Mouse (Mus musculus) heart, postnatal 0 days (tissue): ENCODE results near the gene Slc4a2. TPM values are rescaled to one million over a fixed set of nuclear protein-coding genes. Genes with fewer than 3 reads are reported as not detected.

Source experiments
- ATAC-seq: fragments of 200-750 bp; cut with Nextera tagmentation; 2 replicates; pipeline ENCODE4 v1.8.0; 2017; ENCODE audit warnings: low read depth, moderate number of reproducible peaks, moderate library complexity; ENCODE audit not compliant: insufficient read depth
- DNase-seq: peaks from one replicate; pipeline ENCODE4 v3.0.0-alpha.2; 2016; ENCODE audit warnings: low spot score
- H3K27ac ChIP-seq: fragments of 300-500 bp; sonication (generic); 2 replicates; pipeline ENCODE4 v1.5.1; 2014; ENCODE audit warnings: low read depth, mild to moderate bottlenecking
- H3K27me3 ChIP-seq: fragments of 300-500 bp; sonication (generic); 2 replicates; pipeline ENCODE4 v1.6.1; 2014; ENCODE audit warnings: low read length, mixed read lengths; ENCODE audit not compliant: control insufficient read depth, insufficient read depth
- H3K36me3 ChIP-seq: fragments of 300-500 bp; sonication (generic); replicated peaks from 2 replicates; pipeline ENCODE4 v1.6.1; 2014; ENCODE audit warnings: low read length, mixed read lengths; ENCODE audit not compliant: control insufficient read depth, insufficient read depth
- H3K4me1 ChIP-seq: fragments of 300-500 bp; sonication (generic); 2 replicates; pipeline ENCODE4 v1.6.1; 2014; ENCODE audit warnings: antibody characterized with exemption; ENCODE audit not compliant: control insufficient read depth, insufficient read depth
- H3K4me2 ChIP-seq: fragments of 300-500 bp; sonication (generic); 2 replicates; pipeline ENCODE4 v1.6.1; 2014; ENCODE audit warnings: low read depth, mild to moderate bottlenecking, low read length, moderate library complexity
- H3K4me3 ChIP-seq: fragments of 300-500 bp; sonication (generic); 2 replicates; pipeline ENCODE4 v1.5.1; 2014; ENCODE audit warnings: low read depth, low read length
- H3K9ac ChIP-seq: fragments of 300-500 bp; sonication (generic); replicated peaks from 2 replicates; pipeline ENCODE4 v1.6.1; 2014; ENCODE audit warnings: low read depth, low read length, mixed read lengths
- H3K9me3 ChIP-seq: fragments of 300-500 bp; sonication (generic); replicated peaks from 2 replicates; pipeline ENCODE4 v1.6.1; 2016; ENCODE audit warnings: low read length; ENCODE audit not compliant: control insufficient read depth
- CTCF ChIP-seq: IDR thresholded peaks from 2 replicates; pipeline ENCODE4 v1.5.1; 2016; ENCODE audit warnings: antibody characterized with exemption, control low read depth, low read depth
- EP300 ChIP-seq: IDR thresholded peaks from 2 replicates; pipeline ENCODE4 v1.6.1; 2016; ENCODE audit warnings: antibody characterized with exemption, low read depth
- WGBS: fragments of 180-500 bp; shearing (Covaris S2); extraction: QIAGEN DNeasy Blood & Tissue Kit; methylation state at CpG from one replicate; pipeline ENCODE4 v1.1.7; 2014; 5-methylcytosine and 5-hydroxymethylcytosine counted together
- polyA plus RNA-seq: library from polyadenylated mRNA; unstranded; fragments of >200 nt; fragmentation: Nextera tagmentation; extraction: Ambion mirVana; gene quantifications from 2 replicates; pipeline ENCODE4 v1.2.1, GENCODE M21; 2015
- total RNA-seq: library from RNA; depleted of rRNA; stranded (reverse); fragments of >200 nt; gene quantifications from 2 replicates; pipeline ENCODE4 v1.2.3, GENCODE M21; 2014; ENCODE audit warnings: low replicate concordance

Slc4a2 gene
- total and polyA plus RNA-seq, 2 experiments from 2014 or later = 20.8 to 110 TPM

- H3K4me3 ChIP-seq = no peak overlapping the region
- H3K36me3 ChIP-seq = peaks cover 15% of the 10 kb centered on the region; the same call in 1 of the 2 replicates
- WGBS = 2% methylated on average over 21 of the region's 21 CpGs
- no peak overlapping the region for H3K27ac ChIP-seq
- H3K4me1 ChIP-seq = 0 out of 2 replicates have a peak, but pooled peaks cover 3% of the 10 kb centered on the region
- ATAC-seq (peak; percentile 76), DNase-seq (peak; percentile 57)
- H3K9me3 ChIP-seq = no peaks in the 10 kb centered on the region
- no peak overlapping the region for H3K9ac ChIP-seq
- H3K27me3 ChIP-seq = no peaks in the 10 kb centered on the region
- no peak overlapping the region for H3K4me2 ChIP-seq
- TF ChIP-seq EP300 (no peak), CTCF (peak; percentile 44)
Measured at GRCm38 (mm10) chr5:24416222-24416736, 7.4 kb upstream of the Slc4a2 start.

GRCm38 (mm10) chr5:24417587-24417986 lies 6.0 kb upstream of the Slc4a2 start:
- TF ChIP-seq EP300 (no peak), CTCF (no peak)
- H3K27me3 ChIP-seq = no peaks in the 10 kb centered on the region

GRCm38 (mm10) chr5:24420381-24420780 lies 3.3 kb upstream of the Slc4a2 start:
- Histone ChIP-seq H3K4me3 (no peak overlapping the region), H3K27ac (no peak overlapping the region), H3K27me3 (no peaks in the 10 kb centered on the region), H3K9me3 (no peaks in the 10 kb centered on the region), H3K4me1 (peaks cover 8% of the 10 kb centered on the region; the same call in 1 of the 2 replicates), H3K4me2 (no peak overlapping the region), H3K36me3 (peaks cover 15% of the 10 kb centered on the region; the same call in 1 of the 2 replicates), H3K9ac (no peak overlapping the region)
- WGBS = 89% methylated on average over 9 of the region's 9 CpGs
- ATAC-seq (no peak), DNase-seq (no peak)
- TF ChIP-seq CTCF = no peak

More at GRCm38 (mm10) chr5:24417587-24417986, 6.0 kb upstream of the Slc4a2 start:
- no peak overlapping the region for H3K4me3 ChIP-seq
- no peak overlapping the region for H3K27ac ChIP-seq
- ATAC-seq (no peak), DNase-seq (no peak)
- no peak overlapping the region for H3K4me2 ChIP-seq
- H3K9me3 ChIP-seq = no peaks in the 10 kb centered on the region
- peaks cover 4% of the 10 kb centered on the region; the same call in 1 of the 2 replicates for H3K4me1 ChIP-seq
- peaks cover 15% of the 10 kb centered on the region; the same call in 1 of the 2 replicates for H3K36me3 ChIP-seq
- WGBS = 79% methylated on average over 10 of the region's 10 CpGs
- H3K9ac ChIP-seq = no peak overlapping the region

- peak overlapping the region; percentile 96 for H3K27ac ChIP-seq
- ATAC-seq (no peak), DNase-seq (no peak)
- no peaks in the 10 kb centered on the region for H3K9me3 ChIP-seq
- H3K4me1 ChIP-seq = peaks cover 24% of the 10 kb centered on the region
- H3K9ac ChIP-seq = peak overlapping the region; percentile 70
- 9% methylated on average over 21 of the region's 21 CpGs for WGBS
- H3K36me3 ChIP-seq = peaks cover 11% of the 10 kb centered on the region; the same call in 1 of the 2 replicates
- TF ChIP-seq EP300 = no peak
- no peak for TF ChIP-seq CTCF
- no peaks in the 10 kb centered on the region for H3K27me3 ChIP-seq
- H3K4me3 ChIP-seq = peak overlapping the region; percentile 72
- H3K4me2 ChIP-seq = peak overlapping the region; percentile 77
Measured at GRCm38 (mm10) chr5:24424004-24424781, 556 bp downstream of the Slc4a2 start.

- peak overlapping the region; percentile 70 for H3K9ac ChIP-seq
- DNase-seq (peak; percentile 93), ATAC-seq (peak; percentile 45)
Measured at GRCm38 (mm10) chr5:24424861-24425411, 1.3 kb downstream of the Slc4a2 start.

More at GRCm38 (mm10) chr5:24424861-24425411, 1.3 kb downstream of the Slc4a2 start:
- 1% methylated on average over 53 of the region's 60 CpGs for WGBS
- Histone ChIP-seq H3K27ac (peak overlapping the region; percentile 96), H3K4me2 (peak overlapping the region; percentile 77), H3K9me3 (no peaks in the 10 kb centered on the region), H3K27me3 (no peaks in the 10 kb centered on the region), H3K36me3 (peaks cover 18% of the 10 kb centered on the region), H3K4me3 (peak overlapping the region; percentile 72), H3K4me1 (peaks cover 24% of the 10 kb centered on the region)
- TF ChIP-seq EP300 (no peak), CTCF (no peak)
